Mouse (Mus musculus) forebrain, embryonic 11.5 days (tissue): Measurements from ENCODE around the gene Zer1. TPM values are rescaled to one million over a fixed set of nuclear protein-coding genes. Genes with fewer than 3 reads are reported as not detected.
"Not testable (repeated sequence)": the region's sequence is repeated elsewhere in the genome, so short reads cannot be mapped to it uniquely, and the experiment has no call there.

Experiments used
- ATAC-seq: fragments of 200-750 bp; cut with Nextera tagmentation; replicated peaks from 2 replicates; pipeline ENCODE4 v1.8.0; 2017; ENCODE audit warnings: moderate TSS enrichment; ENCODE audit not compliant: low FRiP score
- DNase-seq: peaks from one replicate; pipeline ENCODE4 v3.0.0-alpha.2; 2017; ENCODE audit warnings: low spot score
- H3K27ac ChIP-seq: fragments of 300-500 bp; sonication (generic); 2 replicates; pipeline ENCODE4 v1.5.1; 2014; ENCODE audit warnings: low read depth, low read length
- H3K27me3 ChIP-seq: fragments of 300-500 bp; sonication (generic); 2 replicates; pipeline ENCODE4 v1.6.1; 2014; ENCODE audit warnings: mild to moderate bottlenecking, low read length, mixed read lengths; ENCODE audit not compliant: control insufficient read depth, insufficient read depth
- H3K36me3 ChIP-seq: fragments of 300-500 bp; sonication (generic); 2 replicates; pipeline ENCODE4 v1.6.1; 2014; ENCODE audit warnings: mild to moderate bottlenecking, low read length, moderate library complexity, mixed read lengths; ENCODE audit not compliant: control insufficient read depth, insufficient read depth
- H3K4me1 ChIP-seq: fragments of 300-500 bp; sonication (generic); replicated peaks from 2 replicates; pipeline ENCODE4 v1.6.1; 2014; ENCODE audit warnings: low read length, mixed read lengths; ENCODE audit not compliant: control insufficient read depth, insufficient read depth
- H3K4me2 ChIP-seq: fragments of 300-500 bp; sonication (generic); 2 replicates; pipeline ENCODE4 v1.6.1; 2014; ENCODE audit warnings: low read depth, mild to moderate bottlenecking, low read length, moderate library complexity, mixed read lengths; ENCODE audit not compliant: severe bottlenecking
- H3K4me3 ChIP-seq: fragments of 300-500 bp; sonication (generic); 2 replicates; pipeline ENCODE4 v1.5.1; 2014; ENCODE audit warnings: low read depth, low read length
- H3K9ac ChIP-seq: fragments of 300-500 bp; sonication (generic); 2 replicates; pipeline ENCODE4 v1.6.1; 2014; ENCODE audit warnings: low read length
- H3K9me3 ChIP-seq: fragments of 300-500 bp; sonication (generic); 2 replicates; pipeline ENCODE4 v1.6.1; 2016; ENCODE audit warnings: low read length, mixed read lengths; ENCODE audit not compliant: control insufficient read depth
- WGBS: fragments of 180-500 bp; shearing (Covaris S2); extraction: QIAGEN DNeasy Blood & Tissue Kit; methylation state at CpG from one replicate; pipeline ENCODE4 v1.1.7; 2014; 5-methylcytosine and 5-hydroxymethylcytosine counted together
- polyA plus RNA-seq: library from polyadenylated mRNA; unstranded; fragments of >200 nt; fragmentation: Nextera tagmentation; extraction: Ambion mirVana; gene quantifications from 2 replicates; pipeline ENCODE4 v1.2.1, GENCODE M21; 2014

Gene Zer1
- polyA plus RNA-seq, 1 experiment from 2014 or later: 8.0 TPM

DNA sequence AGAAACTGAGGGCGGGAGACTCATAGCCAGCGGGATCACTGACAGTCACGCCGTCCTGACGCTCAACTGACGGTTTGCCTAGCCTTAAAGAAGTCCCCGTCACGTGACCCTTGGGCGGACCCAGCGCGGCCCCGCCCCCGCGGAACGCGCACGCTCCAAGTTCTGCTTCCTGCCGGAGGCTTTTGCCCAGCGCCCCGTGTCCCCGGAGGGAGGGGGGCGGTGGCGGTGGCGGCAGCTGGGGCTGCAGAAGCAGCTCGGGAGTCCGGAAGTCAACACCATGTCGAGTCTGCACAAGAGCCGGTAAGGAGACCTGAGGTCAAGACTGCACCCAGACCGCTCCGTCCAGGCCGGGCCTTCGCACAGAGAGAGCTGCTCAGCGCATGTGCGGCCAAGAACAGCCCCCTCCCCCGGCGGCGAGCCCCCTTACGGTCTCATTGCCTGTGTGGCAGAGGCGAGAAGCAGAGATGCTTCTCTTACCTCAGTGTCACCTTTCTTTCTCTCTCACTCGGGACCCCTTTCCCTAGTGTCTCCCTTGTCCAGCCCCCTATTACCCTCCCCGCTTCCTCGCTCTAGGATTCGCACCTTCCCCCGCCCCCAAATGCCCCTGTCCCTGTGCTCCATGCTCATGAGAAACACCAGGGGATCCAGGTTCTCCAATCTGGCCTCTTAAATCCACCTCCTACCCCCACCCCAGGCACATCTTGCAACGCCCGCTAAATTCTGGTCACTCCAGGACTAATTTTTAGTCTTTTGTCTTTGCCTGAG is 9.4 kb upstream of the Zer1 start, which contains the start of gene Tbc1d13:
Gene Tbc1d13, plus strand, starts transcription at position 134 of the 765 bp plus-strand sequence.
- Histone ChIP-seq H3K27me3 (no peaks in the 10 kb centered on the region), H3K4me3 (peak within 1 kb of the TSS; percentile 88), H3K4me1 (peaks cover 13% of the 10 kb centered on the region), H3K36me3 (no peaks in the 10 kb centered on the region), H3K9me3 (no peaks in the 10 kb centered on the region), H3K27ac (peak within 1 kb of the TSS; percentile 4; the same call in 1 of the 2 replicates), H3K9ac (peak within 1 kb of the TSS; percentile 83), H3K4me2 (peak within 1 kb of the TSS; percentile 93)
- ATAC-seq (peak; percentile 94), DNase-seq (peak; percentile 98)
- under 1% methylated on average over 44 of the region's 46 CpGs for WGBS

DNA sequence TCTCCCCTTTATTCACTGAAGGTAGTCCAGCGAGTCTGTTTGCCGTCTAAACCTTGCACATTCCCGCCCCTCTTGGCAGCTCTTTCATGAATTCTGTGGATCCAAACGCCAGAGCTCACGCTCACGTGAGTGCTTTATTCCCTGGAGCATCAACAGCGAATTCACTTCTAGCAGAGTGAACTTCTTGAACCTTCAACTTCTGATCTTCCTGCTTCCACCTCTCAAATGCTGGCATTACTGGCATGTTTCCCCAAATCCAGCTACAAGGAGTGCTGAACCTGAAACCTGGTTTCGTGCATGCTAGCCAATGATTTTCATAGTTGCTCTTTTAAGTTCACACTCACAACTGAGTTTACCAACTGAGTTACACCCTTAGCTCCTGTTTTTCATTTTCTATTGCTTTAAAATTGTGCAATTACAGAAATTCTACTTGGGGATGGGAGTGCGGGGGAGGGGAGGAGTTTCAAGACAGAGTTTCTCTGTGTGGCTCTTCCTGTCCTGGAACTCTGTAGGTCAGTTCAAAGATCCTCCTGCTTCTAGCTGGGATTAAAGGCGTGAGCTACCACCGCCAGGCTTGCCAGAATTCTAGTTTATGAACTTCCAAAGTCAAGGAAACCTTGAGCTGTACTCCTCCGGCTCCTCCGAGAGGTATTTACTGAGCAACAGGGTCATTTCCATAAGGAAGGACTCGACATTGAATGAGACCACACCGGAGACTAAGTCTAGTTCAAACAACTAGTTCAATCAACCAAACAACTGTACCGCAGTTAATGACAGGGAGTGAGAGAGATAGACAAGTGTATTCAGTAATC is 8.6 kb upstream of the Zer1 start:
- ATAC-seq (no peak), DNase-seq (no peak)
- no peaks in the 10 kb centered on the region for H3K27me3 ChIP-seq
- H3K4me1 ChIP-seq: peaks cover 13% of the 10 kb centered on the region
- WGBS: 28% methylated on average over 16 of the region's 16 CpGs
- no peaks in the 10 kb centered on the region for H3K36me3 ChIP-seq
- H3K4me3 ChIP-seq: peak overlapping the region; percentile 88
- H3K9me3 ChIP-seq: no peaks in the 10 kb centered on the region
- H3K27ac ChIP-seq: peak overlapping the region; percentile 4; the same call in 1 of the 2 replicates
- peak overlapping the region; percentile 93 for H3K4me2 ChIP-seq
- H3K9ac ChIP-seq: peak overlapping the region; percentile 40

DNA sequence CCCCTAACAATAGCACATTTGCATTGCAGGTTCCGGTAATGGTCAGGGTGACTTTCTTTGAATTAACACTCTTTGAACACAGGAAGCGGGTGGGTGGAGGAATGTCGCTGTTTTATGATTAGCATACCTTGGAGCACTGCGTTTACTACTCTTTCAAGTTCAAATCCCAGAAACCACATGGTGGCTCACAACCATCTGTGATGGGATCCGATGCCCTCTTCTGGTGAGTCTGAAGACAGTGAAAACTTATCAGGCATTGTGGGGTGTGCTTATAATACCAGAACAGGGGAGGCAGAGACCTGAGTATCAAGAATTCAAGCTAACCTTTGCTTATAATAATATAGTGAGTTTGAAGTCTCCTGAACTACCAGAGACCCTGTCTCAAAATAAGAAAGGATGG is 6.9 kb upstream of the Zer1 start:
- ATAC-seq, DNase-seq, H3K9ac ChIP-seq, H3K9me3 ChIP-seq, H3K4me2 ChIP-seq, H3K27me3 ChIP-seq, H3K4me3 ChIP-seq, H3K36me3 ChIP-seq, H3K27ac ChIP-seq: not testable (repeated sequence)
- H3K4me1 ChIP-seq: peaks cover 13% of the 10 kb centered on the region
- WGBS: 78% methylated on average over 5 of the region's 5 CpGs

DNA sequence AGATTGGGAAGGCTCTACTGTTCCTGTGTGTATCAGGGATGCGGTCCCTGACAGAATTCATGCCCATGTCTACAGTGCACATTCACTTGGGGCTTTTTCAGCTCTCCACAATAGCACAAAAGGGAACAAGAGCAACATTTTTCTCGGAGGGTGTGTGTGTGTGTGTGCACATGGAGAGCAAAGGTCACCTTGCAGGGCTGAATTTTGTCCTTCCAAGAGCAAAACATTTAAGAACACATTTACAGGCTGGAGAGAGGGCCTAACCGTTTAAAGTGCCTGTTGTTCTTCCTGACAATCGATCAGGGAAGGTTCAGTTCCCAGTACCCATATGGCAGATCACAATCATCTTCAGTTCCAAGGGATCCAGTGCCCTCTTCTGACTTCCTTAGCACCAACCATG is 5.8 kb upstream of the Zer1 start:
- H3K4me1 ChIP-seq: peaks cover 11% of the 10 kb centered on the region
- no peak overlapping the region for H3K9ac ChIP-seq
- H3K36me3 ChIP-seq: no peaks in the 10 kb centered on the region
- no peak overlapping the region for H3K27ac ChIP-seq
- H3K4me3 ChIP-seq: no peak overlapping the region
- DNase-seq (no peak), ATAC-seq (no peak)
- H3K27me3 ChIP-seq: no peaks in the 10 kb centered on the region
- WGBS: 92% methylated on average over 4 of the region's 4 CpGs
- H3K9me3 ChIP-seq: no peaks in the 10 kb centered on the region
- H3K4me2 ChIP-seq: no peak overlapping the region

DNA sequence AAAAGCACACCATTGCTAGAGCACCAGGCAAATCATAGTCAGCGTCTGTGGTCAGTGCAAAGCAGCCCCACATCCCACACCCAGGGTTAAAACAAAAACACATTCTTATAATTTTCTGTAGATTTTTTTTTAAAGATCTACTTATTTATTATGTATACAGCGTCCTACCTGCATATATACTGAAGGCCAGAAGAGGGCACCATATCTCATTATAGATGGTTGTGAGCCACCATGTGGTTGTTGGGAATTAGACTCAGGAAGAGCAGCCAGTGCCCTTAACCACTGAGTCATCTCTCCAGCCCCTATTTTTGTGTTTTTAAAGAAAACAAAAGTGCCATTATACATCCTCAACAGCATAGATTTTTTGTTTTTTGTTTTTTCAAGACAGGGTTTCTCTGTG is 4.4 kb upstream of the Zer1 start:
- no peak overlapping the region for H3K4me2 ChIP-seq
- 38% methylated on average over 2 of the region's 2 CpGs for WGBS
- H3K4me3 ChIP-seq: no peak overlapping the region
- no peak overlapping the region for H3K9ac ChIP-seq
- no peak overlapping the region for H3K27ac ChIP-seq
- H3K36me3 ChIP-seq: no peaks in the 10 kb centered on the region
- ATAC-seq: no peak
- H3K27me3 ChIP-seq: no peaks in the 10 kb centered on the region
- no peak for DNase-seq
- peaks cover 1% of the 10 kb centered on the region; the same call in 1 of the 2 replicates for H3K4me1 ChIP-seq
- H3K9me3 ChIP-seq: no peaks in the 10 kb centered on the region

DNA sequence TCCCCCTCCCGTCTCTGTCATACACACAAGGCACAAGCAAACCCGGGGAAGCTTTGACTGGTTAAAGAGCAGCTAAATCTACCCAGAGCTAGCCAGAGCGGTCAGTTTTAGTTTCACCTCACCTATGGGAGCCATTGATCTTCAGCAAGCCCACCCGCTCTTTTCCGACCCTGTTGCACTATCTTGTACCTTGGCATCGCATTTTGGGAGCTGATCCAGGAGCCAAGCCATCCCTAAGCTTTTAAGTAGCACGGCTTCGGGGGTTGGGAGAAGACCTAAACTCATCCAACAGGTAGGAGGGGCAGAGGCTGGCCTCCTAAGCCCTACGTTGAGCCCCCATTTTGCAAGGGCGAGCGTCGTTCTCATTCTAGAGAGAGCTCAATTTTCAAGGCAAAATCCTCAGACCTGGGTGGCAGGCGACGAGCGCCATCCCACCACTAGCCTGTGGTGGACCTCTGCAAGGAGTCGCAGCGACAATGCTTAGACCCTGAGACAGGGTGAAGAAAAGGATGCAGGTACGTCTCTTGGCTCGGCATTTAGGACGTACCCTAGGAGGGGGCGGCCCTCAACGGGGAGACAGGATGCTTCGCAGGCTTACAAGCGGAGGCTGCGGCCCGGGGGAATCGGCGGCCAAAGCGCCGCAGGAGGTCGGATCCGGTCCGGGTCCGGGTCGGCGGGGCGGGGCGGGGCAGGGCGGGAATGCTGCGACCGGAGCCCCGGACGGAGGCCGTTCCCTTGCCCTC is 485 bp downstream of the Zer1 start:
- peak overlapping the region; percentile 72 for H3K27ac ChIP-seq
- peak overlapping the region; percentile 76 for H3K4me3 ChIP-seq
- WGBS: 1% methylated on average over 41 of the region's 44 CpGs
- H3K9me3 ChIP-seq: no peaks in the 10 kb centered on the region
- peak; percentile 75 for ATAC-seq
- peaks cover 11% of the 10 kb centered on the region; the same call in 1 of the 2 replicates for H3K4me1 ChIP-seq
- DNase-seq: no peak
- H3K9ac ChIP-seq: peak overlapping the region; percentile 85
- no peaks in the 10 kb centered on the region for H3K36me3 ChIP-seq
- H3K4me2 ChIP-seq: peak overlapping the region; percentile 89
- no peaks in the 10 kb centered on the region for H3K27me3 ChIP-seq

DNA sequence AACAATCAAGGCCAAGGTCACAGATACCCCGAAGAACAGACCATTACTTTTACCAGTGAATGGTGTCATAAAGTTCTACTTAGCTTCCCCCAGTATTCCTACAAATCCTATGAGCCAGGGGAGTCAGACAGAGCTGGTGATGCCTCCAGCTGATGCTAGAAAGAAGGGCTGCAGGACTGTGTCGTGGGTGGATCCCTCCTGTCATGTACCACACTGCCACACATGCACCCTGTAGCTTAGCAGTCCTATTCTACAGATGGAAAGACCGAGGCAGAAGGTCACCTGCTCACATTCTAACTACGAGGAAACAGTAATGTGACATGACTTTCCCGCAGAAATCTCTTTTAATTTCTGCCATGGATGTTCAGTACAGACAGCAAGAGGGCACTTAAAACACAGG is 1.6 kb downstream of the Zer1 start:
- WGBS: 87% methylated on average over 5 of the region's 5 CpGs
- H3K9me3 ChIP-seq: no peaks in the 10 kb centered on the region

DNA sequence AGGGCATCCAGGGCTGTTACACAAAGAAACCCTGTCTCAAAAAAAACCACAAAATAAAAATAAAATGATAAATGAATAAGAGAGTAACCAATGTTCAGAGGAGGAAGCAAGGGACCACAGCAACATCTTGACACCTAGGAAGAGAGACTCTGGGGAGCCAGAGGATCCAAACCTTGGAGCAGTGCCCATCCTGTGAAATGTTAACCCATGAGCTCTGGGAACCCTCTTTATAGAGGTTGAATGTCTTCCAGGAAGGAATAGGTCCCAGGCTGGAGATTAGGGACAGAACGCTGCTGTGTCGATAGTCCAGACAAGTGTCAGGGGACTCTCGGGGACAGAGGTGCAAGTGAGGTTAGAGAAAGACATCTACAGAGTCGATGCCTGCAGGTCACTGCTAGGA is 4.1 kb downstream of the Zer1 start:
- H3K27ac ChIP-seq: peak overlapping the region; percentile 59
- ATAC-seq (no peak), DNase-seq (no peak)
- no peak overlapping the region for H3K4me3 ChIP-seq
- peaks cover 11% of the 10 kb centered on the region; the same call in 1 of the 2 replicates for H3K4me1 ChIP-seq
- H3K9me3 ChIP-seq: no peaks in the 10 kb centered on the region
- no peaks in the 10 kb centered on the region for H3K27me3 ChIP-seq
- H3K4me2 ChIP-seq: no peak overlapping the region
- WGBS: 81% methylated on average over 4 of the region's 4 CpGs
- no peaks in the 10 kb centered on the region for H3K36me3 ChIP-seq
- no peak overlapping the region; the same call in 1 of the 2 replicates for H3K9ac ChIP-seq

More for the DNA sequence above, 1.6 kb downstream of the Zer1 start:
- ATAC-seq: no peak
- Histone ChIP-seq H3K4me2 (no peak overlapping the region), H3K27me3 (no peaks in the 10 kb centered on the region), H3K4me3 (no peak overlapping the region), H3K9ac (no peak overlapping the region), H3K36me3 (no peaks in the 10 kb centered on the region), H3K27ac (no peak overlapping the region), H3K4me1 (peaks cover 11% of the 10 kb centered on the region; the same call in 1 of the 2 replicates)
- no peak for DNase-seq
